Mouse (Mus musculus): ENCODE results near the gene Stag1.
A peak's percentile ranks its signal among the peaks of the same experiment; 100 is the strongest.

The Stag1 gene

DNA sequence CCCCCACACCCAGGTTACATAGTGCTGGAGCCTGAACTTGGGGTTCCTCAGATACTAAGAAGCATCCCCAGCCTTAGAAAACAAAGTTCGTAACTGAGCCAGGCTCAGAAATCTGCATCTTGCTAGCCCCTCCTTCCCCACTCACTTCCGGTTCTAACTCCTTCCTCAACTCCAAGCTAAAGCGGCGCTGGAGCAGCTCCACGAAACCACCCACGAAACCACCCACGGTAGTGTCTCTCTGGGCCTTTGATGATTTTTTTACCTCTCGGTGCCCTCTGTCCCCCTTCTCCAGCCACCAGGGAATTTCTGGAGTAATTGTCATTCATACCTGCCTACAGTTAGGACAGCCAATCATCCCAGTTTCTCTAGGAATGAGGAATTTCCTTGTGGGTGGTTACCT is at the start of gene Stag1:
Gene Stag1 (plus strand): TSS at position 253 of the 400 bp plus-strand sequence.
- DNase-seq, result no peak

DNA sequence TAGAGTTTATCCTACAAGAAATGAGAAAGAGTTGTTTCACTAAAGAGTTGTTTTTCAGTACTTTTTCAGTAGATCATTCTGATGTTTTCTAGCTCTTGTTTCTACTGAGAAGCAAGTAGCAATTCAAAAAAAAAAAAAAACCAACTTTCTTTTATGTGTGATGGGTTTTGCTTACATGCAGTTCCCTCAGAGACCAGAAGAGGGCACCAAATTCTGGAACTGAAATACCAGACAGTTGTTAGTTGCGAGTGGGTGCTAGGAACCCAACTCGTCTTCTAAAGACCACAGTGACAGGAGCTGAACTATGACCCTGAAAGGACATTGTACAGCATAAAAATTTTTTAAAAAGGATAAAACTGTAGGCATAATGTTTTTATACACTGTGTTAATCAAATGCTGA is 49.3 kb upstream of the Stag1 start:
- DNase-seq, result peak; percentile 29

DNA sequence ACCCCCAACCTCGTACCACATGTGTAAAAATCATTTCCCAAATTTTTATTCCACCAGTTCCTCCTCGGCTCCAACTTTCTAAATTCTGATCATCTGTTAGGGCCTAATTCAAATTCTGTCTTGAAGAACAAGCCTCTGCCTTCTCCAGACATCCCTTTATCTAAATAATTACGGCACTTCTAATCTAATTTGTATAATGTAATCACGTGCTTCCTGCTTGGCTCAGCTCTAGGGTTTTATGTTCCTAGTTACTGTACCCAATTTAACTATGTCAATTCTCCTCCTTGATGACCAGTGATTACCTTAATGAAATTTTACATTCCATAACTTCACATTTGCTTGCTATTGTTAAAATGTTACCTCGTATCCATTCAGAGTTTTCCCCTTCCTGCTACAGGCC is 41.9 kb upstream of the Stag1 start:
- DNase-seq, result no peak

DNA sequence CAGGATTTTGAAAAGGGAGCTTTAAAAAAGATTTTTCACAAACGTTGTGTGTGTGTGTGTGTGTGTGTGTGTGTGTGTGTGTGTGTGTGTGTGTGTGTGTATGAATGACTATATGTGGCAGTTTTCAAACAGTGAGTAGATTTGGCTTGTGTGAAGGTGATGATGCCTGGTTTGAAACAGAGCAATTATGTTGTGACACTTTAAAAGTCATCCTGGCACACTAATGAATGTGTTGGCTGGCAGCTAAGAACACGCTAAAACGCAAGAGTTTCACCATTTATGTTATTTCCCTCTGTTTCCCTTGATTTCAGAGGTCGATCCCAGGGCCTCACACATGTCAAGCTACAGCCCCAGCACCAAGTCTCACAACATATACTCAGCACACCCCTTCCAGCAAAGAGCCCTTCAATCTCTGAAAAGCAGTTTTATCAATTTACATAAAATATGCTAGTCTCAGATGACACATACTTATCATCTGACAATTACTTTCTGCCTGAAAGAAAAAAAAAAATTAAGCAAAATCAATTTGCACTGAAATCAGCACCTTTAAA is 39.5 kb upstream of the Stag1 start:
- no peak for DNase-seq

DNA sequence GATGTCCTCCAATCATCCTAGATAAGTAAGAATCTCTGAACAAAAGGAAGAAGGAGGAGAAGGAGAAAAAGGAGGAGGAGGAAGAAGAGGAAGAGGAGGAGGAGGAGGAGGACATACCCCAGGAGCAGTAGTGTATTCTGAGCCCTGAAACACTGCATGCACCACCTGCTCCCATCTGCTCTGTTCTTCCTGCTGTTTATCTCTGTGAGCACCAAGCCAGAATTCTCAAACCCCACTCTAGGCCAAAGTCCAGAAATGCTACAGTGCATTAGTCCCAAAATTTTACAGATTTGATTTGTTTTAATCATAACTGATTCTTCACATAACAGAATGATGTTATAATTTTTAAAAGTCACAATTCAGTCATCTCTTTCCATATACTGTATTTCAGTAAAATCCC is 38.6 kb upstream of the Stag1 start:
- no peak for DNase-seq

DNA sequence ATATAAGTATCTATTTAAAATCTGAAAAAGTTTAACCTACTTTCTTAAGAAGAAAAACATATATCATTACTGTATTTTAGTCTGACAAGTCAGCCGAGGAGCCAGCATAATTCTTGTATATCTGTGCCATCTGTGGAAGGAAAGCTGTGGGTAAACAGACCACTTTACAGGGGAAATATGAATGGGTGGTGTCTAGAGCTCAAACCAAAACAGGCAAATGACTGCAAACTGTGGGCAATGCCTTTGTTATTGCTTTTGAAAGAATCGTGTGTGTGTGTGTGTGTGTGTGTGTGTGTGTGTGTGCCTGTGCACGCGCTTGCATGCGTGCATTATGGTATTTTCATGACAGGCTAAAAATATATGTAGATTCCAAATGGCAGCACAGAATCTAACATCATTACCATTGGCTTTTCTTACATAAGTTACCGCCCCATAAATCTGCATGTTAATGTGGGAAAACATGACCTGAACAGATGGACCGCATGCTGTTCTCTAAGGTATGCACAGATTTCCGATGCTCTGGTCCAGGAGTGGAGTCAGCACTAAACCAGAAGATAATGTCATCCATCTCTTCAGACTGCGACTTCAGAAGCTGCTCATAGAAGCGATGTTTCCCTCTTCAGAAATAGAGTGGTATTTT is 37.2 kb upstream of the Stag1 start:
- no peak for DNase-seq

DNA sequence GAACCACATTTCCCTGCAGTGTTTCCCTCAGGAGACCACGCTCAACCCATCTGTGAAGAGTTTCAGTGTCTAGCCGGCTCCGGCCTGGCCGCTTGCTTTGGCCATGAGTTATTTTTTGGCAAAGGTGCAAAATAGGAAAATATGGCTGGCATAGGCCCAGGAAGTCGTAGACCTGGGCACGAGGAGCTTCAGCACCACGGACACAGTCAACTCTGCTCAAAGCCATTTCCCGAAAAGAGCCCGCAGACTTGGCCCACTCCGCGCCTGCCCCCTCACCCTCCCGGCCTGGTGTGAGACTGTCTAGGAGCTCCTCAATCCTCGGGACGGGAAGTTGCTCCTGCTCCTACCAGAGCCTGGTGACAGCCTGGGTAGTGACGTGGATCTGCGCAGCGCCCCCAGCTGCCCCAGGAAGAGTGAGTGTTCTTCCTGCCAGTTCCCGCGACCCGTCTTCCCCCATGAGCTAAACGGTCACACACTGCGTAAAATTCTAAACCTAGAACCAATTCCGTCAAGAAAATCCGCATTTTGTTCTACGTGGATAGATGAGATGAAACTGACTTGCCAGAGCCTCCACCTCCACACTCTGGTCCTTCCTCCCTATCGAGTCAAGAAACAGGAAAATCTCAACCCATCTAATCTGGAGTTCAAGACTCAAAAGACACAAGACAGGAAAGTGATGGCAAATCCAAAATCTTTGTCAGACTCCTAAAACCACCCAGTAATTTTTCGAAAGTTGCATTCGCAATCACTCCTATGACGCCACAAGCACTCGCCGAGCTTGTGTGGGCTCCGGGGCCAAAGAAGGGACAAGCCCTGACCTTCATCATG is 27.6 kb upstream of the Stag1 start:
- peak; percentile 25 for DNase-seq

DNA sequence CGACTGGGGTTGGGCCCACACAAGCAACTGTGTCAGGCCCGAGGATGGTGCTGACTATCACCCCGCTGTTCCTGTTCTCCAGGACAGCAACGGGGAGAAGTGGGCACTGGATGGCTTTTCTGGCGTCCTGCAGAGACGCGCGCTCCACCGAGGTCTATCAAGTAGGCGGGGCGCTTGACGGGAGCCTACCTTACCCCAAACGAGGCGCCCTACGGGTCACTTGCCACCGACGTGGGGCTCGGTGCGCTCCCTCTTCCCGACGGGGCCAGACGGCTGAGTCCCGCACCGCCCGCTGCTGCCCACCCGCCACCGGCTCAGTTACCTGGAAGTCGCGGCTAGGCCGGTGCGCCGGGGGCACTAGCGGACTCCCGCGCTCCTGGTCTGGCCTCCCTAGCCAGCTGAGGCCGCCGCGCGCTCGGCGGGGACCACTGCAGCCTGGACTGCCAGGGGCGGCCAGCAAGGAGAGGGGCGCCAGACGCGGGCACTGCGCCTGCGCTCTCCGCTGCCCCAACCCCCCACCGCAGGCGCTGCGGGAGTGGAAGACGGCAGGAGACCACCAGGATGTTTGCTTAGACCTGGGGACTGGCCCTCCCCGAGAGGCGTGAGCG is 26.9 kb upstream of the Stag1 start, which contains the start of gene Slc35g2:
Gene Slc35g2 (minus strand): TSS at position 465 of the 608 bp plus-strand sequence.
- peak; percentile 19 for DNase-seq

DNA sequence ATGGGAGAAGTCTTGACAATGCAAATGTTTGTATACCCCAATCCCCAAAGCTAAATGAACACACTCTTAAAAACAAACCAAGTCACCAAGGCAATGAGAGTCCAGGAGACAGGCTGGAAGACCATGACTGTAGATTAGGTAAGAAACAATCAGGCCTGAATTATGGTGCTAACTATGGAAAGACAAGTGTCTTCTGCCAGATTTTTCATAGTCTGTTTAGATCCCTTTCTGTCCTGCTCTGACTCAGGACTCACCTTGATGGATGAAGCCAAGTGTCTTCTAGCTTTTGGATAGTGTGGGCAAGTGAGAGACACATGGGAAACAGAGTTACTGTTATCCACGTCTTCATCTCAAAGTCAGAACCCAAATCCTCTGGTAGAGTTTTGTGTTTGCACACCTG is 26.1 kb upstream of the Stag1 start:
- DNase-seq, result no peak

DNA sequence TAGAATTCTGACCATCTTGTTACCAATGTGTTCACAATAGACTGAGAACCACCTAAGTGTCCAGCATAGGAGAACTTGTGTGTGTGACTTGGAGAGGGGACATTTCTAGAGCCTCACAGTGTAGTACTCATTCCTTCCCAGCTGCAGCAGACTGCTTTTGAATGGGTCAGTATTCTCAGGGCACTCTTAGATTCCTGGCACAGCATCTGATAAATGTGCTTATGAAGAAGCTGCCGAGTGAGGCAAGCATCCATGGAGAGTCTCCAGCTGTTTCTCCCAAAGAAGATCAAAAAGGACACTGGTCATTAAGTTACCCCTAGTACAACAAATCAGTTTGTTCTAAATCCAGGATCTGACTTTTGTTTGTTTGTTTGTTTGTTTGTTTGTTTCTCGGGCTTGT is 24.3 kb upstream of the Stag1 start:
- no peak for DNase-seq

DNA sequence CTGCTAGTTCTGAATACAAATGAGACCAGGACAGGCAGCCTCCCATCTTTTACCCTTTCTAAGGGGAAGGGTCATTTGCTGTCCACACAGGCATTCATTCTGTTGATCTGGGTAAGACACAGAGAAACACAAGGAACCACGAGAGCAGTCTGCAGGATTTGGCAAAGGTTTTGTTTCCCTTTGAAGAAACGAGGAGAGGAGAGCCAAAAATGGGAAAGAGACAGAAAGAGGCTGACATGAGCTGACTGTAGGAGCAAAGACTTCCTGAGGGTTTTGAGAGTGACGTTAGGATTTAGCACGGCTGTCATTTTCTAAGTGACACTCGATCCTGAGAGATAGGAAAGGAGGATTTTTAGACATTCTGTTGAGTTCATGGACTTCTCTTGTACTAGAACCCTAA is 23.7 kb upstream of the Stag1 start:
- DNase-seq, result no peak

DNA sequence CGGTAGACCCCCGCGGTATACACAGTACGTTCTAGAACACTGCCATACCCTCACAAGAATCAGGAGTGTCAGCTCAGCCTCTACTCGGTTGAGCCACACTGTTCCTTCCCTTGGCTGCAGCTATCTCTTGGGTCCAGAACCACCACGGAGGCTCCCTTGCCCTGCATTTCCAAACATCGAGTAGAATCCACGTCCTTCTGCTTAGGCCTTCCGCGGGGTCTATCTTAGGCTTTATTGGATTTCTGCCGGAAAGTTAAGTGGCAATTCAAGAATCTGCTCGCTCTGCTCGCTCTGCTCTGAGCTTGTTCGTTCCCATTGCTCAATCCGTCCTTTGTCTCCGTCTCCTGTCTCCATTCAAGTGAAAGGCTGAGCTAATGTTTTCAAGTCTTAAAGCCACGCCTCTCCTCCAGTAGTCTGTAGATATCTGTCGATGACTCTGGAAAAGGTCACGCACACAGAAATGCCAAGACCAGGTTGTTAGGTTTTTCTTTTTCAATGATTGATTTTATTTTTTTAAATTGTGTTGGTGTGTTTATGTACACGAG is 17.3 kb upstream of the Stag1 start:
- DNase-seq, result no peak

DNA sequence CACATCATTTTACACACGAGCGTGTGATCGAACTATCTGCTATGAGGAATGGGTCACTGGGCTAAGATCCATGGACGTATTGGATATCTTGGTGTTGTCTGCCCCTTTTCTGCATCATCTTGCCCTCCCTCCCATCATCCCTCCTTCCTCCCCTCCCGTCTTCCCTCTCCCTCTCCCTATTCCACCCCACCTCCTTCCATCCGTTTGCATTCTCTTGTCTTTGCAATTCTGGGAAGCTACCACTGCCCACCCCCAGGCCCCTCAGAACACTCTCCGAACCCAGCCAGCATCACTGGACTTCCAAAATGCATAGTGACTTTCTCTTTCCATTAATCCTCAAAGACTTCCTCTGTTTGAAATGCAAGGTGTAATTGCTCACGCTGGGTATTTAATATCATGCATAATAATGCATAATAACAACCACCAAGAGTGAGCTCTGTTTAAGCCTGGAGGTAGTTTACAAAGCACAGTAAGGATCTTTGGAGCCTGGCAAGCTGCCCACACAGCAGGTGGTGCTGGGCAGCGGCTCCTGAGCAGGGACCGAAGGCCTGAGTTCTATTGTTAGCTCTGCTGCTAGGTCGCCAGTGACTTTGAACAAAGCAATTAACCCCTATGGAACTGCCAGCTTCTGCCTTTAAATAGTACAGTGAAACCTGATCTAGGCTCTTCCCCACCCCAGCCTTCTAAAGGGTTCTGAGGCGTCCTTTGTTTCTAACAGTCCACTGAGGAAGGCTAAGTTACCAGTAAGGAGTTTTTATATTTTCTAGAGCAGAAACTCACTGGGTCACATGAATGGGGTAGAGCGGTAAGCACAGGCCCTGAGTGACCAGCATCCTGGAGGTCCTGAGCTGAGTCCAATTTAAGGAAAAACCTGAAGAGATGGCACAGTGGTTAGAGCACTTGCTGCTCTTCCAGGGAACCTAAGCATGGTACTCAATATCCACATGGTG is 15.8 kb upstream of the Stag1 start:
- DNase-seq, result peak; percentile 17

DNA sequence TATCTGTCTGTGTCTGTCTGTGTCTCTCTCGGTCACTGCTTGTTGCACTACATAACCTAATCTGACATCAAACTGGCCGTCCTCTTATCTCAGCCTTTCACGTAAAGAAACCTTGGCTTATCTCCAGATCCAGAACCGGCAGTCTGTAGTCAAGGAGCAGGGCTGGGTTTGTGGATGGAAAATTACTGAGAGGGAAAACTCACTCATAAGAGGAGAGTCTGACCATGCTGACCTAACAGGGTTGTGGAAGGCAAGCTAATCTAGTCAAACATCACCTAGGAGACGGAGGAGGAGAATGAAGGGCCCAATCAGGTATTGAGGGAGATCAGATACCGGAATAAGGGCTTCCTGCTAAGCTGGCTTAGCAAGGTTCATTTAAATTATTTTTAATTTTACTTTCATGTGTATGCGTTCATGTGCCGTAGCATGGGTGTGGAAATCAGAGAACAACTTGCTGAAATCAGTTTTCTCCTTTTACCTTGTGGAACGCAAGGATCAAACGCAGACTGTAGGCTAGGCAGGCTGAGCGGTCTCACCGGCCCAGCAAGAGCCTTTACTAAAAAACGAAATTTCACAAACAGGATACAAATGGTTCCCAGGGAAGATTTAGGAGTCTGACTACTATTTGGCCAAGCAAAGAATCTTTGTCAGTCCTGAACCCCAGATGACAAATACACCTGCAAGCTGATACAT is 14.6 kb upstream of the Stag1 start:
- DNase-seq, result no peak

DNA sequence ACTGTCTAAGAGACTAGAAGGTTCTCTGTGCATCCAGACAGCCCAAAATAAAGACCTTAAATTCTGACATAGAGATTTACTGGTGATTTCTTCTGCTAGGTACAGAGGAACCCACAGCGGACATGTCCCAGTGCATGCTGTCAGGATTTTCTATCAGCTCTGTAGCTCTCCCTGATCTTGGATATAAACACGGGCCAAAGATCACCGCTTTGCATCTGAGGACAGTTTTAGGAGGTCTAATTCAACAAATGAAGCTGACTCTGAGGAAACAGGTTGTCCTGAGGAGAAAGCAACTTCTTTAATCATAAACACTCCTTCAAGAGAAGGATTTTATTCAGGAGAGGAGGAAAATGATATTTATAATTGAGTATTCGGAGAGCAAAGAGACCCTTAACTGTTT is 13.6 kb upstream of the Stag1 start:
- DNase-seq, result no peak

DNA sequence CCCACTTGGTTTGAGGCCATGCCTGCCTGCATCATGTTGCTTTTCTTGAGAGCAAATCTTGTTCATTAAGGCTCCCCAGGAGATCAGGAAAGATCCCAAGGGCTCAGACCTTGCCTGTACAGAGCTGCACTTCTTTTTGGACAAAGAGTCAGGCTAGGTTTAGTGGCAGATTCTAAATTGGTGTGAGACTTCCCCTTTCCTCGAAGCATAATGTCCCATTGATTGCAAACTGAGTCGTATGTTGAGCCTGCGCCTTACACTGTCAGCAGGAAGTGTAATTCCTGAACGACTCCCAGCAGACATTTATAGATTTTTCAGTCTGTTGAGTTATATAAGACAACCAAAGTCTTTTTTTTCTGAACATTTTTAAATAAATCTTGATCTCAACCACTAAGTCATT is 7.1 kb upstream of the Stag1 start:
- DNase-seq, result no peak

DNA sequence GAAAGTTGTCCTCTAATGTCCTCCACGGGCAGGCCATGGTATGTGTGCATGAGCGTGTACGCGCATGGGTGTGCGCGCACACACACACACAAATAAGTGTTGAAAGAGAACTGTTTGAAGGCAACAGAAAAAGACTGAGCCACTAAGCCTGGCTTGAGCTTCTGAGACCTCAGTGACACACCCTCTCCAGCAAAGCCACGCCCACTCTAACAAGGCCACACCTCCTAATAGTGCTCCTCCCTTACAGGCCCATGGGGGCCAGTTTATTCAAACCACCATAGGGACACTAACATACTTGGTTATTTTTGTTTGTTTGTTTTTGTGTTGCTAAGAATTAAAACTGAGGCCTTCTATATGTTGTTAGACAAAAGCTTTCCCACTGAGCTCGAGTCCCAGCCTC is 1.3 kb upstream of the Stag1 start:
- DNase-seq, result peak; percentile 51

DNA sequence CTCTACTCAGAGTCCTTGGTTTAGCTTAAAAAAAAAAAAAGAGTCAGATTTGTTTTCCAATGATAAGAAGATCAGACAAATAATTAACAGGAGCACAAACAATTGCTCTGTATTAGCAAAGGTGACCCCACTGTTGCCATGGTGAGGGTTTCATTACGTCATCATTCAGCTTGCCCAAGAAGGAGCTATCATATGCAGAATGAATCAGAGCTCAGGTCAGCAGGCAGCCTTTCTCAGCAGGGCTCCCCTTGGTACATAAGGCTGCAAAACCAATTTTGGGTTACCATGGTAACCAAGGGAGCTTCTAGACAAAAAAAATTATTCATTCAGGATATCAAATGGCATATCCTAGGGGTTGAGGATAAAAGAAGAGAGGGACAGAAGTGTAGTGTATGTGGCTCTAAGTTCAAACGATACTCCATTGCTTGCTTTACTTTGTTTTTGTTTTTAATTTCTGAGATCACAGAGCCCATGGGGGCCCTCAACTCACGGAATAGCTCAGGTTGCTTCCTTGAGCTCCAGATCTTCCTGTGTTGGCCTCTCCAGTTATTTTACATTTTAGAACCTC is 2.2 kb downstream of the Stag1 start:
- no peak for DNase-seq

DNA sequence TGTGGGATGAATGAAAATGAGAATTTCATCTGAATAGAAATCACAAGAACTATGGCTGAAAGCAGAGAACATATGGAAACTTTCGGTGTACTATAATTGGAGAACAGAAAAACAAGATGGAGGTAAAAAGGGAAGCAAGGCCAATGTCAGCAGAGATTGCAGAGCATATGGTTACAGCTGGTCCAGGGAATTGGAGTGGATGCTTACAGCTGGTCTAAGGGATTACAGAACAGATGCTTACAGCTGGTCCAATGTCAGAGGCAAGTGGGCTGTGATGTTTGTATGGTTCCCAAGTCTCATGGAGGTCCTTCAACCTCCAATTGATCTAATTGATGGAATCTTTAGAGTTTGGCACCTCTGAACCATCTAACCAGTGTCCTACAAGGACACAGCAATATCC is 4.5 kb downstream of the Stag1 start:
- DNase-seq, result no peak

DNA sequence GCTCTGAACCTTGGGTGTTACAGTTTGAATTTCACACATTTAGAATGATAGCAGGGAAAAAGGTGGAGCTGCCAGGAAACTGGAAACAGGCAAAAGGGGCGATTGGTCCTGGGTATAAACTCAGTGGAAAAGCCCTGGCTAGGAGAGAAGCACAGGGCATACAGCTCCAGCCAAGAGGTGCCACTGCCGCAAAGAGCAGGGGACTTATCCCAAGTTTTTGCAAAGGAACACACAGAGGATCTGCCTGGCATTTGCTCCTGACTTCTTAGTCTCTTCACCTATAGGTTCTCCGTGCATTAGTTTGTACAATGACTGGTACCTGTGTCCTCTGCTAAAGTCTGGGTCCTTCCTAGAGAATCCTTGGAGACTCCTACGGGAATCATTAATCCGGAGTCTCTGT is 5.6 kb downstream of the Stag1 start:
- DNase-seq, result no peak

DNA sequence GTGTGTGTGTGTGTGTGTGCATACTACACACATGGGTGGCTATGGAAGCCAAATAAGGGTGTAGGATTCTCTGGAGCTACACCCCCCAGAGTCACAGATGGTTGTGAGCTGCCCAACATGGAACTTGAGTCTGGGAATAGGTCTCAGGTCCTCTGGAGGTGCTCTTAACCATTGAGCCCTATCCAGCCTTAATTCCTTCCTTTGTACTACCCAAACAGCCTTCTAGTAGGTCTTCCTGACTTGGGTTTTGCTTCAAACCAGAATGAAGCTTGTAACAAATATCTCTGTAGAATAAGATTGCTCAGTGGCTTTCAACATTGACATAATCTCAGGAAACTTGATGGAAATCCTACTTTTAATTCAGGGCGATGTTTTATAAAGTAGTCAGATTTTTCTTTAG is 7.9 kb downstream of the Stag1 start:
- no peak for DNase-seq
